Mouse (Mus musculus) embryonic facial prominence, embryonic 11.5 days (tissue): ENCODE results near the gene Olfr172. TPM values are rescaled to one million over a fixed set of nuclear protein-coding genes. Genes with fewer than 3 reads are reported as not detected.

Experiments
- ATAC-seq: fragments of 200-750 bp; cut with Nextera tagmentation; replicated peaks from 2 replicates; pipeline ENCODE4 v1.8.0; 2017; ENCODE audit warnings: low read depth; ENCODE audit not compliant: insufficient number of reproducible peaks, low FRiP score, low TSS enrichment
- DNase-seq: peaks from one replicate; pipeline ENCODE4 v3.0.0-alpha.2; 2015; ENCODE audit warnings: low spot score
- H3K27ac ChIP-seq: fragments of 300-500 bp; sonication (generic); replicated peaks from 2 replicates; pipeline ENCODE4 v1.5.1; 2014; ENCODE audit warnings: mild to moderate bottlenecking, low read depth, low read length, control low read depth
- H3K27me3 ChIP-seq: fragments of 300-500 bp; sonication (generic); 2 replicates; pipeline ENCODE4 v1.6.1; 2014; ENCODE audit warnings: mild to moderate bottlenecking, low read length, moderate library complexity, mixed read lengths; ENCODE audit not compliant: control insufficient read depth, insufficient read depth
- H3K36me3 ChIP-seq: fragments of 300-500 bp; sonication (generic); replicated peaks from 2 replicates; pipeline ENCODE4 v1.6.1; 2014; ENCODE audit warnings: low read depth, mild to moderate bottlenecking, low read length, moderate library complexity, mixed read lengths; ENCODE audit not compliant: control insufficient read depth, insufficient read depth
- H3K4me1 ChIP-seq: fragments of 300-500 bp; sonication (generic); 2 replicates; pipeline ENCODE4 v1.6.1; 2014; ENCODE audit warnings: low read length, mixed read lengths; ENCODE audit not compliant: control insufficient read depth, insufficient read depth
- H3K4me2 ChIP-seq: fragments of 300-500 bp; sonication (generic); 2 replicates; pipeline ENCODE4 v1.6.1; 2014; ENCODE audit warnings: low read depth, mild to moderate bottlenecking, control low read depth, low read length, moderate library complexity
- H3K4me3 ChIP-seq: fragments of 300-500 bp; sonication (generic); 2 replicates; pipeline ENCODE4 v1.5.1; 2014; ENCODE audit warnings: low read depth, low read length, control low read depth
- H3K9ac ChIP-seq: fragments of 300-500 bp; sonication (generic); replicated peaks from 2 replicates; pipeline ENCODE4 v1.6.1; 2014; ENCODE audit warnings: mild to moderate bottlenecking, control low read depth, low read length
- H3K9me3 ChIP-seq: fragments of 300-500 bp; sonication (generic); replicated peaks from 2 replicates; pipeline ENCODE4 v1.6.1; 2016; ENCODE audit warnings: mild to moderate bottlenecking, low read length, inconsistent platforms, mixed read lengths; ENCODE audit not compliant: control insufficient read depth
- WGBS: fragments of 180-500 bp; shearing (Covaris S2); extraction: QIAGEN DNeasy Blood & Tissue Kit; methylation state at CpG from one replicate; pipeline ENCODE4 v1.1.7; 2014; 5-methylcytosine and 5-hydroxymethylcytosine counted together
- polyA plus RNA-seq: library from polyadenylated mRNA; unstranded; fragments of >200 nt; fragmentation: Nextera tagmentation; extraction: Ambion mirVana; gene quantifications from 2 replicates; pipeline ENCODE4 v1.2.1, GENCODE M21; 2014

Olfr172 gene
- not detected in 2 replicates for polyA plus RNA-seq

GRCm38 (mm10) chr16:58763076-58763475 is at the start of gene Olfr172:
TSS of gene Olfr172 (minus strand) at chr16:58763176.
- 88% methylated on average over 1 of the region's 1 CpGs for WGBS
- H3K4me3 ChIP-seq = no peak within 1 kb of the TSS
- H3K4me1 ChIP-seq = no peaks in the 10 kb centered on the region
- H3K27ac ChIP-seq = no peak within 1 kb of the TSS
- H3K9ac ChIP-seq = no peak within 1 kb of the TSS
- no peaks in the 10 kb centered on the region for H3K27me3 ChIP-seq
- no peak within 1 kb of the TSS for H3K4me2 ChIP-seq
- no peak for DNase-seq
- H3K9me3 ChIP-seq = no peaks in the 10 kb centered on the region
- no peaks in the 10 kb centered on the region for H3K36me3 ChIP-seq
- ATAC-seq = no peak

GRCm38 (mm10) chr16:58800168-58800567 is 37.2 kb upstream of the Olfr172 start, which contains the start of gene Olfr173:
TSS of gene Olfr173 (minus strand) at chr16:58800268.
- DNase-seq (no peak), ATAC-seq (no peak)
- Histone ChIP-seq H3K4me3 (no peak within 1 kb of the TSS), H3K9ac (no peak within 1 kb of the TSS), H3K4me1 (no peaks in the 10 kb centered on the region), H3K27ac (no peak within 1 kb of the TSS), H3K9me3 (no peaks in the 10 kb centered on the region), H3K36me3 (no peaks in the 10 kb centered on the region), H3K27me3 (no peaks in the 10 kb centered on the region), H3K4me2 (no peak within 1 kb of the TSS)
- 73% methylated on average over 2 of the region's 2 CpGs for WGBS

GRCm38 (mm10) chr16:58756191-58756590 is 6.8 kb downstream of the Olfr172 start:
- DNase-seq (no peak), ATAC-seq (no peak)
- Histone ChIP-seq H3K9me3 (no peaks in the 10 kb centered on the region), H3K4me3 (no peak overlapping the region), H3K36me3 (no peaks in the 10 kb centered on the region), H3K9ac (no peak overlapping the region), H3K27ac (no peak overlapping the region), H3K4me2 (no peak overlapping the region), H3K27me3 (no peaks in the 10 kb centered on the region), H3K4me1 (no peaks in the 10 kb centered on the region)

- no peak for DNase-seq
- Histone ChIP-seq H3K36me3 (no peaks in the 10 kb centered on the region), H3K9me3 (no peaks in the 10 kb centered on the region), H3K27me3 (no peaks in the 10 kb centered on the region), H3K9ac (no peak overlapping the region), H3K4me1 (no peaks in the 10 kb centered on the region), H3K4me2 (no peak overlapping the region), H3K4me3 (no peak overlapping the region), H3K27ac (no peak overlapping the region)
- no peak for ATAC-seq
- 18% methylated on average over 1 of the region's 1 CpGs for WGBS
Observed at GRCm38 (mm10) chr16:58751314-58751713, 11.7 kb downstream of the Olfr172 start.

GRCm38 (mm10) chr16:58746715-58747114 is 16.3 kb downstream of the Olfr172 start:
- H3K9ac ChIP-seq = no peak overlapping the region
- H3K4me2 ChIP-seq = no peak overlapping the region
- no peaks in the 10 kb centered on the region for H3K9me3 ChIP-seq
- ATAC-seq = no peak
- H3K27ac ChIP-seq = no peak overlapping the region
- H3K4me3 ChIP-seq = no peak overlapping the region
- no peak for DNase-seq
- 74% methylated on average over 4 of the region's 4 CpGs for WGBS
- H3K4me1 ChIP-seq = no peaks in the 10 kb centered on the region
- H3K27me3 ChIP-seq = no peaks in the 10 kb centered on the region
- H3K36me3 ChIP-seq = no peaks in the 10 kb centered on the region

- H3K9me3 ChIP-seq = no peaks in the 10 kb centered on the region
- H3K4me2 ChIP-seq = no peak overlapping the region
- ATAC-seq (no peak), DNase-seq (no peak)
- H3K27ac ChIP-seq = no peak overlapping the region
- 92% methylated on average over 5 of the region's 5 CpGs for WGBS
- no peak overlapping the region for H3K9ac ChIP-seq
- H3K27me3 ChIP-seq = no peaks in the 10 kb centered on the region
- H3K4me3 ChIP-seq = no peak overlapping the region
- no peaks in the 10 kb centered on the region for H3K4me1 ChIP-seq
- no peaks in the 10 kb centered on the region for H3K36me3 ChIP-seq
Observed at GRCm38 (mm10) chr16:58740751-58741150, 22.2 kb downstream of the Olfr172 start.

- H3K36me3 ChIP-seq = no peaks in the 10 kb centered on the region; the same call in 1 of the 2 replicates
- ATAC-seq (no peak), DNase-seq (no peak)
- no peak overlapping the region for H3K4me3 ChIP-seq
- H3K9ac ChIP-seq = no peak overlapping the region
- no peaks in the 10 kb centered on the region for H3K4me1 ChIP-seq
- no peaks in the 10 kb centered on the region for H3K27me3 ChIP-seq
- no peak overlapping the region for H3K4me2 ChIP-seq
- H3K27ac ChIP-seq = no peak overlapping the region
- no peaks in the 10 kb centered on the region for H3K9me3 ChIP-seq
- 83% methylated on average over 1 of the region's 1 CpGs for WGBS
Observed at GRCm38 (mm10) chr16:58738800-58739199, 24.2 kb downstream of the Olfr172 start.

- H3K9ac ChIP-seq = no peak overlapping the region
- no peaks in the 10 kb centered on the region for H3K4me1 ChIP-seq
- no peak overlapping the region for H3K27ac ChIP-seq
- no peak for DNase-seq
- H3K4me3 ChIP-seq = no peak overlapping the region
- H3K36me3 ChIP-seq = no peaks in the 10 kb centered on the region; the same call in 1 of the 2 replicates
- no peaks in the 10 kb centered on the region for H3K9me3 ChIP-seq
- no peak overlapping the region for H3K4me2 ChIP-seq
- 80% methylated on average over 4 of the region's 4 CpGs for WGBS
- ATAC-seq = no peak
- no peaks in the 10 kb centered on the region for H3K27me3 ChIP-seq
Observed at GRCm38 (mm10) chr16:58738205-58738604, 24.8 kb downstream of the Olfr172 start.
